Mouse (Mus musculus) midbrain, embryonic 15.5 days (tissue): ENCODE measurements around the gene Galnt14. TPM values are rescaled to one million over a fixed set of nuclear protein-coding genes. Genes with fewer than 3 reads are reported as not detected.

Source experiments
- ATAC-seq: fragments of 200-750 bp; cut with Nextera tagmentation; replicated peaks from 2 replicates; pipeline ENCODE4 v1.8.0; 2017; ENCODE audit warnings: moderate TSS enrichment
- H3K27ac ChIP-seq: fragments of 300-500 bp; sonication (generic); 2 replicates; pipeline ENCODE4 v1.5.1; 2015; ENCODE audit warnings: mild to moderate bottlenecking, inconsistent platforms
- H3K27me3 ChIP-seq: fragments of 300-500 bp; sonication (generic); replicated peaks from 2 replicates; pipeline ENCODE4 v1.6.1; 2015; ENCODE audit warnings: inconsistent platforms
- H3K36me3 ChIP-seq: fragments of 300-500 bp; sonication (generic); replicated peaks from 2 replicates; pipeline ENCODE4 v1.6.1; 2015; ENCODE audit warnings: inconsistent platforms
- H3K4me1 ChIP-seq: fragments of 300-500 bp; sonication (generic); 2 replicates; pipeline ENCODE4 v1.6.1; 2015; ENCODE audit warnings: inconsistent platforms
- H3K4me2 ChIP-seq: fragments of 300-500 bp; sonication (generic); 2 replicates; pipeline ENCODE4 v1.6.1; 2015; ENCODE audit warnings: inconsistent platforms, mild to moderate bottlenecking, moderate library complexity
- H3K4me3 ChIP-seq: fragments of 300-500 bp; sonication (generic); 2 replicates; pipeline ENCODE4 v1.5.1; 2015; ENCODE audit warnings: mild to moderate bottlenecking, inconsistent platforms
- H3K9ac ChIP-seq: fragments of 300-500 bp; sonication (generic); 2 replicates; pipeline ENCODE4 v1.6.1; 2015; ENCODE audit warnings: mild to moderate bottlenecking, inconsistent platforms
- H3K9me3 ChIP-seq: fragments of 300-500 bp; sonication (generic); 2 replicates; pipeline ENCODE4 v1.6.1; 2016; ENCODE audit warnings: inconsistent platforms
- WGBS: fragments of 180-500 bp; shearing (Covaris S2); methylation state at CpG from one replicate; pipeline ENCODE4 v1.1.7; 2015; ENCODE audit warnings: mixed read lengths; 5-methylcytosine and 5-hydroxymethylcytosine counted together
- polyA plus RNA-seq: library from polyadenylated mRNA; unstranded; fragments of >200 nt; fragmentation: Nextera tagmentation; extraction: Ambion mirVana; gene quantifications from 2 replicates; pipeline ENCODE4 v1.2.1, GENCODE M21; 2015

The Galnt14 gene
- polyA plus RNA-seq, 1 experiment from 2014 or later, result 21.7 TPM

DNA sequence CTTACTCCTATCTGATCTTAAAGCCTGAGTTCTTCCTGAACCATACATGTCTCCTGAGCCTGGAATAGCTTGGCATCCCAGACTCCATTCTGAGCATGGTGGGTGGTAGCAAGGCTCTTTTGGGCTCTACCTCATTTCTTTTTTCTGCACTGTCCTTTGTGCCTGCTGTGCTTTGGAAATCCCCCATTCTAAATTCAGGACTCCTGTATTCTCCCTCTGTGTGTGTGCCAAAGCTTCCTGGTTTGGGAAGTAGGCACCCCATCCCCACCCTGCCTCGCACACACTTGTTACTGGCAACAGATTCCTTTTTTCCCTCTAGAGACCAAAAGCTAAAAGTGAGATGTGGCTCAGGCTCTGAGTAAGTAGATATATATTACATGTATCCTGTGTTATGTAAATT is 191.9 kb downstream of the Galnt14 start:
- Histone ChIP-seq H3K4me3 (no peak overlapping the region), H3K4me2 (no peak overlapping the region), H3K9ac (no peak overlapping the region), H3K27me3 (no peaks in the 10 kb centered on the region), H3K27ac (no peak overlapping the region), H3K9me3 (no peaks in the 10 kb centered on the region), H3K4me1 (0 out of 2 replicates have a peak, but pooled peaks cover 3% of the 10 kb centered on the region), H3K36me3 (no peaks in the 10 kb centered on the region)
- no peak for ATAC-seq
- 46% methylated on average over 1 of the region's 1 CpGs for WGBS

- WGBS, result 93% methylated on average over 3 of the region's 3 CpGs
- no peak for ATAC-seq
These were observed 194.7 kb downstream of the Galnt14 start for GRCm38 (mm10) chr17:73515506-73515905.

GRCm38 (mm10) chr17:73514862-73515261 is 195.4 kb downstream of the Galnt14 start:
- Histone ChIP-seq H3K4me1 (0 out of 2 replicates have a peak, but pooled peaks cover 3% of the 10 kb centered on the region), H3K4me2 (no peak overlapping the region), H3K4me3 (no peak overlapping the region), H3K9me3 (no peaks in the 10 kb centered on the region), H3K27me3 (no peaks in the 10 kb centered on the region), H3K27ac (no peak overlapping the region), H3K36me3 (no peaks in the 10 kb centered on the region), H3K9ac (no peak overlapping the region)
- WGBS, result 89% methylated on average over 1 of the region's 1 CpGs
- ATAC-seq, result no peak

More at GRCm38 (mm10) chr17:73515506-73515905, 194.7 kb downstream of the Galnt14 start:
- Histone ChIP-seq H3K4me2 (no peak overlapping the region), H3K4me3 (no peak overlapping the region), H3K9ac (no peak overlapping the region), H3K27me3 (no peaks in the 10 kb centered on the region), H3K9me3 (no peaks in the 10 kb centered on the region), H3K27ac (no peak overlapping the region), H3K36me3 (no peaks in the 10 kb centered on the region), H3K4me1 (0 out of 2 replicates have a peak, but pooled peaks cover 3% of the 10 kb centered on the region)

- Histone ChIP-seq H3K9me3 (no peaks in the 10 kb centered on the region), H3K9ac (no peak overlapping the region), H3K27me3 (no peaks in the 10 kb centered on the region), H3K36me3 (no peaks in the 10 kb centered on the region), H3K4me3 (no peak overlapping the region), H3K4me2 (no peak overlapping the region), H3K27ac (no peak overlapping the region), H3K4me1 (0 out of 2 replicates have a peak, but pooled peaks cover 3% of the 10 kb centered on the region)
- 74% methylated on average over 4 of the region's 4 CpGs for WGBS
- no peak for ATAC-seq
These were observed 196.0 kb downstream of the Galnt14 start for GRCm38 (mm10) chr17:73514258-73514657.

DNA sequence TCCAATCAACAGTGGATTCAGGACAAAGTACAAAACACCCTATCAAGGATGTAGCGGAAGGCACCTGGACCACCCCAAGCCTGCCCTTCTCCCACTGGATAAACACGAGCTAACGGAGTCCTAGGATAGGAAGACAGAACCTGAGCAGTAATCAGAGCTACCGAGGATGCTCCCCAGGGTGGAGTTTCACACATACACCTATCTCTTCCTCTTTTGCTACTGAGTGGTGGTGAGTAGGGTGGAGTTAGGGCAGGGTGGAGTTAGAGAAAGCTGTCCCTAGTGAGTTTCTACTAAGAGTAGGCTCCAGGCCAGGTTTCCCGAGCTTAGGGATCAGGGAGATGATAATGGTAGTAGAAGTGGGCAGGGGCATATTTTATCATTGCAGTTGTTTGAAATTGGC is 197.4 kb downstream of the Galnt14 start:
- Histone ChIP-seq H3K36me3 (no peaks in the 10 kb centered on the region), H3K4me2 (no peak overlapping the region), H3K4me3 (no peak overlapping the region), H3K27me3 (no peaks in the 10 kb centered on the region), H3K4me1 (peaks cover 3% of the 10 kb centered on the region; the same call in 1 of the 2 replicates), H3K27ac (no peak overlapping the region), H3K9ac (no peak overlapping the region), H3K9me3 (no peaks in the 10 kb centered on the region)
- WGBS, result 77% methylated on average over 5 of the region's 5 CpGs
- no peak for ATAC-seq

DNA sequence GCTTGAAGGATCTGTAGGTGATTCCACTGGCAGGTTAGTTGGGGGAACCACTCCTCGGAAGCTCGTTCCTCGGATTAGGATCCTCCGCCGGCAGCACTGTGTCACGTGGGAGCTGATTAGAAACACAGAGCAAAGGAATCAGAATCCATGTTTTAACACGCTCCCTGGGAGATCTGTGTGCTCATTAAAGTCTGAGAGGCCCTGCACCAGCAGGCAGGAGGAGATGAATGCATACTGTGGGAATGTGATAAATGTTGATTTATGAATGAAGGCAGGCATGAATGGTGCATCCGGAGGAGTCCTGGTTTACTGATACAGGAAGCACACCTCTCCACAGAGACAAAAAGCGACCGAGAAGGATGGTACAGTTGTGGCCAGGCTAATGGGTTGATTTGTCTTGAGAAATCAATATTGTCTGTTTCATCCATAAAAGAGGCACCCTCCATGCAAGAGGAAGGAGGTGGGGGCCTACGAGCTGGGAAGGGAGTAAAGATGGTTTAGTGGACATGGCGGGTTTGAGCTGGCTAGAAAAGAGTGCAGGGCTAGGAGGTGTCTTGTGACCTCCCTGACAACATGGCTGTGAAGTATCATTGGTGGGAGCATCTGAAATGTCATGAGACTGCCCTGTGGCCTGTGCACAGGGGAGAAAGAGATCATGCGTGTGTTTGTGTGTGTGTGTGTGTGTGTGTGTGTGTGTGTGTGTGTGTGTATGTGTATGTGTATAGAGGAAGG is 202.3 kb downstream of the Galnt14 start:
- Histone ChIP-seq H3K9ac (no peak overlapping the region), H3K9me3 (no peaks in the 10 kb centered on the region), H3K4me3 (no peak overlapping the region), H3K4me1 (peaks cover 9% of the 10 kb centered on the region; the same call in 1 of the 2 replicates), H3K27ac (peak overlapping the region; percentile 27; the same call in 1 of the 2 replicates), H3K36me3 (no peaks in the 10 kb centered on the region), H3K27me3 (no peaks in the 10 kb centered on the region), H3K4me2 (no peak overlapping the region)
- peak; percentile 91 for ATAC-seq
- 41% methylated on average over 13 of the region's 13 CpGs for WGBS

GRCm38 (mm10) chr17:73504111-73504510 is 206.1 kb downstream of the Galnt14 start:
- H3K27ac ChIP-seq, result no peak overlapping the region
- no peaks in the 10 kb centered on the region for H3K27me3 ChIP-seq
- no peak for ATAC-seq
- 91% methylated on average over 4 of the region's 4 CpGs for WGBS
- H3K9ac ChIP-seq, result no peak overlapping the region
- H3K9me3 ChIP-seq, result no peaks in the 10 kb centered on the region
- no peak overlapping the region for H3K4me3 ChIP-seq
- H3K4me1 ChIP-seq, result peaks cover 9% of the 10 kb centered on the region; the same call in 1 of the 2 replicates
- H3K4me2 ChIP-seq, result no peak overlapping the region
- H3K36me3 ChIP-seq, result no peaks in the 10 kb centered on the region

- Histone ChIP-seq H3K9me3 (no peaks in the 10 kb centered on the region), H3K9ac (no peak overlapping the region), H3K4me1 (0 out of 2 replicates have a peak, but pooled peaks cover 4% of the 10 kb centered on the region), H3K4me2 (no peak overlapping the region), H3K4me3 (no peak overlapping the region), H3K27ac (no peak overlapping the region), H3K36me3 (no peaks in the 10 kb centered on the region), H3K27me3 (no peaks in the 10 kb centered on the region)
- ATAC-seq, result no peak
- WGBS, result 89% methylated on average over 4 of the region's 4 CpGs
These were observed 207.6 kb downstream of the Galnt14 start for GRCm38 (mm10) chr17:73502613-73503012.

DNA sequence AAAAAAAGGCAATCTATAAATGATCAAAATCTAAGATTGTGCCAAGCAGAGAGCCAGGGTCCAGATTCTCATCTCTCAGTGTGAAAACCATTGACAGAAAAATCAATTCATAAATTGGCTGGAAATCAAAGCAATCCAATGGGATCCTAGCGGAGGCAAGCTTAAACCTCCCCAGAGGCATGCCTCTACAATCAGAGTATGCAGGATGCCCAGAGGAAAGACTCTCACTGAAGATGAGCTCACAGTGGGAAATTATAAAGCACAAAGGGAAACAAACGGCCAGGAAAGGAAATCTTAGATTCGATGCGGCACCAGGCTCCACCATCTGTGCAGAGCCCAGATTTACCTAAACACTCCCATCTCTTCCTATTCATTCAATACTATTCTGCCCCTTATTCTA is 220.7 kb downstream of the Galnt14 start:
- Histone ChIP-seq H3K27ac (no peak overlapping the region), H3K4me1 (peaks cover 30% of the 10 kb centered on the region), H3K36me3 (no peaks in the 10 kb centered on the region), H3K4me2 (no peak overlapping the region), H3K27me3 (no peaks in the 10 kb centered on the region), H3K9me3 (no peaks in the 10 kb centered on the region), H3K4me3 (no peak overlapping the region), H3K9ac (no peak overlapping the region)
- WGBS, result 28% methylated on average over 4 of the region's 4 CpGs
- ATAC-seq, result no peak

DNA sequence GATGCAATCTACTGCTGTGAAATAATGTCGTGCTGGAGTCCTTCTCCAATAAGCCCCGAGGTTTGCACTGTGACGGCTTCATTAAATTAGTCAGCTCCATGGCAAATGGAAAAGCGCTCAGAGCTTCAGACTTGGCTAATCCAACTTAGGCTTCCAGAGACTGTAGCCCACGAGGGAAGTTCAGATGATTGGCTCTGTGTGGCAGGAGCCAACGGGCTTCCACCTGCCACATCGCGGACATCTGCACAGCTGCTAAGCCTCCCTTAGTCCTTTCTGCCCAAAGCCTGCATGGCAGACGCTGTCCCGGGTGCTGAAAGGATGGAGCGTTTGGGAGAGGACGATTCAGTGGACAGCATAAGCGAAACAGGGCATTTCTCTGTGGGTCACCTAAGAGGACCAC is 222.5 kb downstream of the Galnt14 start:
- peak; percentile 59 for ATAC-seq
- WGBS, result 12% methylated on average over 13 of the region's 13 CpGs
- H3K36me3 ChIP-seq, result no peaks in the 10 kb centered on the region
- no peaks in the 10 kb centered on the region for H3K9me3 ChIP-seq
- no peaks in the 10 kb centered on the region for H3K27me3 ChIP-seq
- H3K27ac ChIP-seq, result peak overlapping the region; percentile 67
- peak overlapping the region; percentile 7; the same call in 1 of the 2 replicates for H3K9ac ChIP-seq
- peaks cover 30% of the 10 kb centered on the region for H3K4me1 ChIP-seq
- peak overlapping the region; percentile 30 for H3K4me2 ChIP-seq
- no peak overlapping the region for H3K4me3 ChIP-seq

GRCm38 (mm10) chr17:73487380-73487779 is 222.9 kb downstream of the Galnt14 start:
- peak overlapping the region; percentile 67 for H3K27ac ChIP-seq
- H3K9ac ChIP-seq, result no peak overlapping the region
- peak; percentile 28 for ATAC-seq
- no peaks in the 10 kb centered on the region for H3K27me3 ChIP-seq
- no peaks in the 10 kb centered on the region for H3K36me3 ChIP-seq
- no peak overlapping the region for H3K4me3 ChIP-seq
- peak overlapping the region; percentile 30; the same call in 1 of the 2 replicates for H3K4me2 ChIP-seq
- 54% methylated on average over 3 of the region's 3 CpGs for WGBS
- H3K4me1 ChIP-seq, result peaks cover 30% of the 10 kb centered on the region
- no peaks in the 10 kb centered on the region for H3K9me3 ChIP-seq

- Histone ChIP-seq H3K36me3 (no peaks in the 10 kb centered on the region), H3K9ac (no peak overlapping the region), H3K27ac (peak overlapping the region; percentile 45), H3K4me1 (peaks cover 11% of the 10 kb centered on the region), H3K4me3 (no peak overlapping the region), H3K4me2 (no peak overlapping the region), H3K27me3 (no peaks in the 10 kb centered on the region), H3K9me3 (no peaks in the 10 kb centered on the region)
- peak; percentile 78 for ATAC-seq
- 23% methylated on average over 11 of the region's 11 CpGs for WGBS
These were observed 232.9 kb downstream of the Galnt14 start for GRCm38 (mm10) chr17:73477096-73478076.
